Mouse (Mus musculus) midbrain, embryonic 13.5 days (tissue): ENCODE measurements around the gene Sema3d. TPM values are rescaled to one million over a fixed set of nuclear protein-coding genes. Genes with fewer than 3 reads are reported as not detected.

Experiments
- ATAC-seq: fragments of 200-750 bp; cut with Nextera tagmentation; 2 replicates; pipeline ENCODE4 v1.8.0; 2017; ENCODE audit warnings: mild to moderate bottlenecking, moderate TSS enrichment, moderate library complexity
- H3K27ac ChIP-seq: fragments of 300-500 bp; sonication (generic); 2 replicates; pipeline ENCODE4 v1.5.1; 2015; ENCODE audit warnings: inconsistent platforms, mild to moderate bottlenecking, moderate library complexity
- H3K27me3 ChIP-seq: fragments of 300-500 bp; sonication (generic); 2 replicates; pipeline ENCODE4 v1.6.1; 2015; ENCODE audit warnings: mild to moderate bottlenecking, inconsistent platforms
- H3K36me3 ChIP-seq: fragments of 300-500 bp; sonication (generic); 2 replicates; pipeline ENCODE4 v1.6.1; 2015; ENCODE audit warnings: mild to moderate bottlenecking, inconsistent platforms
- H3K4me1 ChIP-seq: fragments of 300-500 bp; sonication (generic); replicated peaks from 2 replicates; pipeline ENCODE4 v1.6.1; 2015; ENCODE audit warnings: inconsistent platforms
- H3K4me2 ChIP-seq: fragments of 300-500 bp; sonication (generic); replicated peaks from 2 replicates; pipeline ENCODE4 v1.6.1; 2015; ENCODE audit warnings: moderate library complexity, mild to moderate bottlenecking, inconsistent platforms
- H3K4me3 ChIP-seq: fragments of 300-500 bp; sonication (generic); replicated peaks from 2 replicates; pipeline ENCODE4 v1.5.1; 2015; ENCODE audit warnings: mild to moderate bottlenecking, inconsistent platforms
- H3K9ac ChIP-seq: fragments of 300-500 bp; sonication (generic); replicated peaks from 2 replicates; pipeline ENCODE4 v1.6.1; 2015; ENCODE audit warnings: mild to moderate bottlenecking, inconsistent platforms
- H3K9me3 ChIP-seq: fragments of 300-500 bp; sonication (generic); 2 replicates; pipeline ENCODE4 v1.6.1; 2016; ENCODE audit warnings: mild to moderate bottlenecking, inconsistent platforms
- WGBS: fragments of 180-500 bp; shearing (Covaris S2); methylation state at CpG from one replicate; pipeline ENCODE4 v1.1.7; 2015; 5-methylcytosine and 5-hydroxymethylcytosine counted together
- polyA plus RNA-seq: library from polyadenylated mRNA; unstranded; fragments of >200 nt; fragmentation: Nextera tagmentation; extraction: Ambion mirVana; gene quantifications from 2 replicates; pipeline ENCODE4 v1.2.1, GENCODE M21; 2015

Gene Sema3d
- polyA plus RNA-seq, 1 experiment from 2014 or later: 1.2 TPM

- H3K9me3 ChIP-seq: no peaks in the 10 kb centered on the region
- WGBS: 61% methylated on average over 2 of the region's 2 CpGs
- no peak overlapping the region for H3K4me3 ChIP-seq
- peak; percentile 86 for ATAC-seq
- H3K27ac ChIP-seq: no peak overlapping the region
- no peaks in the 10 kb centered on the region for H3K36me3 ChIP-seq
- H3K27me3 ChIP-seq: 0 out of 2 replicates have a peak, but pooled peaks cover 4% of the 10 kb centered on the region
- H3K9ac ChIP-seq: no peak overlapping the region
- H3K4me2 ChIP-seq: no peak overlapping the region
- H3K4me1 ChIP-seq: no peaks in the 10 kb centered on the region
Measured at GRCm38 (mm10) chr5:12564602-12565220, 181.5 kb downstream of the Sema3d start.

GRCm38 (mm10) chr5:12566568-12566967 is 183.4 kb downstream of the Sema3d start:
- H3K9me3 ChIP-seq: no peaks in the 10 kb centered on the region
- no peak overlapping the region for H3K9ac ChIP-seq
- H3K4me3 ChIP-seq: no peak overlapping the region
- no peaks in the 10 kb centered on the region for H3K36me3 ChIP-seq
- H3K27me3 ChIP-seq: 0 out of 2 replicates have a peak, but pooled peaks cover 4% of the 10 kb centered on the region
- no peak for ATAC-seq
- 77% methylated on average over 1 of the region's 1 CpGs for WGBS
- no peaks in the 10 kb centered on the region for H3K4me1 ChIP-seq
- no peak overlapping the region for H3K27ac ChIP-seq
- H3K4me2 ChIP-seq: no peak overlapping the region

GRCm38 (mm10) chr5:12574551-12574950 is 191.4 kb downstream of the Sema3d start:
- no peak overlapping the region for H3K4me3 ChIP-seq
- ATAC-seq: no peak
- WGBS: 78% methylated on average over 4 of the region's 4 CpGs
- no peaks in the 10 kb centered on the region for H3K9me3 ChIP-seq
- no peaks in the 10 kb centered on the region for H3K27me3 ChIP-seq
- no peak overlapping the region for H3K4me2 ChIP-seq
- H3K36me3 ChIP-seq: no peaks in the 10 kb centered on the region
- H3K9ac ChIP-seq: no peak overlapping the region
- no peaks in the 10 kb centered on the region for H3K4me1 ChIP-seq
- no peak overlapping the region for H3K27ac ChIP-seq

- H3K4me1 ChIP-seq: no peaks in the 10 kb centered on the region
- H3K9me3 ChIP-seq: no peaks in the 10 kb centered on the region
- no peaks in the 10 kb centered on the region for H3K36me3 ChIP-seq
- no peak for ATAC-seq
- no peak overlapping the region for H3K27ac ChIP-seq
- H3K4me3 ChIP-seq: no peak overlapping the region
- no peaks in the 10 kb centered on the region for H3K27me3 ChIP-seq
- WGBS: 69% methylated on average over 1 of the region's 1 CpGs
- H3K4me2 ChIP-seq: no peak overlapping the region
- H3K9ac ChIP-seq: no peak overlapping the region
Measured at GRCm38 (mm10) chr5:12575262-12575661, 192.1 kb downstream of the Sema3d start.

- Histone ChIP-seq H3K9ac (no peak overlapping the region), H3K36me3 (no peaks in the 10 kb centered on the region), H3K27me3 (no peaks in the 10 kb centered on the region), H3K4me2 (no peak overlapping the region), H3K4me3 (no peak overlapping the region), H3K9me3 (no peaks in the 10 kb centered on the region), H3K27ac (no peak overlapping the region), H3K4me1 (no peaks in the 10 kb centered on the region)
- 69% methylated on average over 4 of the region's 4 CpGs for WGBS
- ATAC-seq: no peak
Measured at GRCm38 (mm10) chr5:12579752-12580151, 196.6 kb downstream of the Sema3d start.

- Histone ChIP-seq H3K36me3 (no peaks in the 10 kb centered on the region), H3K4me3 (no peak overlapping the region), H3K27ac (no peak overlapping the region), H3K4me2 (no peak overlapping the region), H3K9me3 (no peaks in the 10 kb centered on the region), H3K9ac (no peak overlapping the region), H3K27me3 (no peaks in the 10 kb centered on the region), H3K4me1 (no peaks in the 10 kb centered on the region)
- ATAC-seq: no peak
- 93% methylated on average over 1 of the region's 1 CpGs for WGBS
Measured at GRCm38 (mm10) chr5:12582540-12582939, 199.4 kb downstream of the Sema3d start.

GRCm38 (mm10) chr5:12583293-12583834 is 200.2 kb downstream of the Sema3d start:
- H3K4me2 ChIP-seq: no peak overlapping the region
- no peaks in the 10 kb centered on the region for H3K4me1 ChIP-seq
- H3K9ac ChIP-seq: no peak overlapping the region
- H3K4me3 ChIP-seq: no peak overlapping the region
- H3K36me3 ChIP-seq: no peaks in the 10 kb centered on the region
- no peak for ATAC-seq
- H3K9me3 ChIP-seq: no peaks in the 10 kb centered on the region
- WGBS: 80% methylated on average over 3 of the region's 3 CpGs
- H3K27me3 ChIP-seq: no peaks in the 10 kb centered on the region
- H3K27ac ChIP-seq: no peak overlapping the region

- WGBS: 92% methylated on average over 9 of the region's 9 CpGs
- no peaks in the 10 kb centered on the region for H3K4me1 ChIP-seq
- no peak for ATAC-seq
- no peaks in the 10 kb centered on the region for H3K9me3 ChIP-seq
- H3K36me3 ChIP-seq: no peaks in the 10 kb centered on the region
- H3K27me3 ChIP-seq: no peaks in the 10 kb centered on the region
- H3K4me3 ChIP-seq: no peak overlapping the region
- H3K27ac ChIP-seq: no peak overlapping the region
- no peak overlapping the region for H3K9ac ChIP-seq
- H3K4me2 ChIP-seq: no peak overlapping the region
Measured at GRCm38 (mm10) chr5:12584886-12585285, 201.7 kb downstream of the Sema3d start.

- Histone ChIP-seq H3K4me2 (peak overlapping the region; percentile 16; the same call in 1 of the 2 replicates), H3K27me3 (no peaks in the 10 kb centered on the region), H3K9me3 (no peaks in the 10 kb centered on the region), H3K9ac (no peak overlapping the region), H3K27ac (no peak overlapping the region), H3K4me1 (peaks cover 16% of the 10 kb centered on the region), H3K4me3 (no peak overlapping the region), H3K36me3 (no peaks in the 10 kb centered on the region)
- WGBS: 11% methylated on average over 8 of the region's 8 CpGs
- ATAC-seq: no peak
Measured at GRCm38 (mm10) chr5:12634227-12634980, 251.2 kb downstream of the Sema3d start.

GRCm38 (mm10) chr5:12637763-12638468 is 254.7 kb downstream of the Sema3d start:
- Histone ChIP-seq H3K4me1 (peaks cover 16% of the 10 kb centered on the region), H3K36me3 (no peaks in the 10 kb centered on the region), H3K9ac (no peak overlapping the region), H3K27me3 (no peaks in the 10 kb centered on the region), H3K4me2 (no peak overlapping the region), H3K4me3 (no peak overlapping the region), H3K9me3 (no peaks in the 10 kb centered on the region), H3K27ac (no peak overlapping the region)
- no peak for ATAC-seq
- 85% methylated on average over 7 of the region's 7 CpGs for WGBS
